Mouse (Mus musculus) MEL (cell line): ENCODE data around the gene Erg.

Experiments
- CTCF ChIP-seq, 3 experiments: IDR thresholded peaks in 2 of 3; conservative IDR thresholded peaks in 1 of 3; 2 replicates each; pipeline ENCODE4 v1.5.1; 2011 to 2012; ENCODE audit warnings: low read length in 3 of 3, low read depth in 2 of 3, mild to moderate bottlenecking in 2 of 3, improper control_type of control experiment in 1 of 3, inconsistent platforms in 1 of 3, mixed read lengths in 1 of 3, moderate library complexity in 1 of 3; ENCODE audit not compliant: control insufficient read depth in 1 of 3, insufficient read depth in 1 of 3, poor library complexity in 1 of 3, severe bottlenecking in 1 of 3
- MAFK ChIP-seq: IDR thresholded peaks from 2 replicates; pipeline ENCODE4 v1.6.1; 2011; ENCODE audit warnings: low read depth, mild to moderate bottlenecking, low read length, improper control_type of control experiment, borderline replicate concordance
- MYB ChIP-seq: IDR thresholded peaks from 2 replicates; pipeline ENCODE4 v1.6.1; 2011; ENCODE audit warnings: mild to moderate bottlenecking, low read depth, low read length, improper control_type of control experiment
- POLR2A ChIP-seq, 2 experiments: IDR thresholded peaks; 2 replicates each; pipeline ENCODE4 v1.6.1; 2011 to 2012; ENCODE audit warnings: low read length in 2 of 2, mild to moderate bottlenecking in 2 of 2, control low read depth in 1 of 2, improper control_type of control experiment in 1 of 2, low read depth in 1 of 2, moderate library complexity in 1 of 2; ENCODE audit not compliant: control insufficient read depth in 1 of 2, insufficient read depth in 1 of 2, poor library complexity in 1 of 2
- UBTF ChIP-seq: IDR thresholded peaks from 2 replicates; pipeline ENCODE4 v1.6.1; 2012; ENCODE audit warnings: low read depth, mild to moderate bottlenecking, inconsistent platforms, low read length, improper control_type of control experiment, moderate library complexity, borderline replicate concordance; ENCODE audit not compliant: insufficient read depth
- ZMIZ1 ChIP-seq: IDR thresholded peaks from 2 replicates; pipeline ENCODE4 v1.6.1; 2012; ENCODE audit warnings: low read depth, mild to moderate bottlenecking, inconsistent platforms, low read length, improper control_type of control experiment, moderate library complexity

GRCm38 (mm10) chr16:95427512-95427911 is 158.9 kb downstream of the Erg start:
- TF ChIP-seq POLR2A (IDR thresholded peaks at IDR 0.05; ENCODE audit: control insufficient read depth in 1 of 2, insufficient read depth in 1 of 2, low read depth in 1 of 2, low read length in 2 of 2, poor library complexity in 1 of 2) (no peak), CTCF (IDR thresholded peaks at IDR 0.05 in 2 of 3, conservative IDR thresholded peaks at IDR 0.05 in 1 of 3; ENCODE audit: control insufficient read depth in 1 of 3, insufficient read depth in 1 of 3, low read depth in 2 of 3, low read length in 3 of 3, poor library complexity in 1 of 3, severe bottlenecking in 1 of 3) (no peak), ZMIZ1 (no peak), MAFK (no peak), UBTF (no peak), MYB (no peak)
